Mouse (Mus musculus): Measurements from ENCODE around the gene Wasf3. TPM values are rescaled to one million over a fixed set of nuclear protein-coding genes. Genes with fewer than 3 reads are reported as not detected.

The Wasf3 gene
- polyA plus RNA-seq (2017; shearing (Covaris generic)), result under 1 TPM; 0.04 to 0.09 TPM

GRCm38 (mm10) chr5:146384935-146385591 lies at the start of gene Wasf3:
Wasf3 (plus strand) TSS chr5:146384985.

GRCm38 (mm10) chr5:146481665-146482064 lies 96.9 kb downstream of the Wasf3 start, which contains the start of gene Gm6408:
Gm6408 (plus strand) TSS chr5:146481965.

GRCm38 (mm10) chr5:146491063-146491462 lies 106.3 kb downstream of the Wasf3 start, which contains the start of gene Gm6370:
Gm6370 (plus strand) TSS chr5:146491363.

GRCm38 (mm10) chr5:146502099-146502498 lies 117.3 kb downstream of the Wasf3 start, which contains the start of gene 4930449I24Rik:
4930449I24Rik (plus strand) TSS chr5:146502399.

GRCm38 (mm10) chr5:146513823-146514222 lies 129.0 kb downstream of the Wasf3 start, which contains the start of gene Gm3402:
Gm3402 (plus strand) TSS chr5:146514123.

Other genes with a start within 250 kb of the Wasf3 start
- under 1 TPM in 1 of 2 experiments, not detected in 1; 0.13 TPM for gene Gm5565, start 224.4 kb upstream of the Wasf3 start, polyA plus RNA-seq (2017; shearing (Covaris generic))
- not detected for gene Gm6309, start 214.3 kb upstream of the Wasf3 start, polyA plus RNA-seq (2017; shearing (Covaris generic))
- gene 1700001J03Rik, start 199.7 kb upstream of the Wasf3 start, polyA plus RNA-seq (2017; shearing (Covaris generic)), result under 1 TPM in 1 of 2 experiments, not detected in 1; 0.67 TPM
- 10 to 100 TPM; 69.8 to 75.1 TPM for gene Rnf6, start 163.4 kb upstream of the Wasf3 start, polyA plus RNA-seq (2017; shearing (Covaris generic))
- gene Cdk8, start 153.8 kb upstream of the Wasf3 start, polyA plus RNA-seq (2017; shearing (Covaris generic)), result 10 to 100 TPM; 16.2 to 20.3 TPM
- gene Gm6408, start 97.0 kb downstream of the Wasf3 start, polyA plus RNA-seq (2017; shearing (Covaris generic)), result under 1 TPM in 1 of 2 experiments, not detected in 1; 0.33 TPM
- gene Gm6370, start 106.4 kb downstream of the Wasf3 start, polyA plus RNA-seq (2017; shearing (Covaris generic)), result not detected
- gene 4930449I24Rik, start 117.4 kb downstream of the Wasf3 start, polyA plus RNA-seq (2017; shearing (Covaris generic)), result not detected
- gene Gm3402, start 129.1 kb downstream of the Wasf3 start, polyA plus RNA-seq (2017; shearing (Covaris generic)), result not detected
- not detected for gene Gm3404, start 140.8 kb downstream of the Wasf3 start, polyA plus RNA-seq (2017; shearing (Covaris generic))
- gene Gm3409, start 152.7 kb downstream of the Wasf3 start, polyA plus RNA-seq (2017; shearing (Covaris generic)), result not detected
- gene Gm3415, start 171.2 kb downstream of the Wasf3 start, polyA plus RNA-seq (2017; shearing (Covaris generic)), result not detected
- under 1 TPM in 1 of 2 experiments, not detected in 1; 0.17 TPM for gene Gpr12, start 200.3 kb downstream of the Wasf3 start, polyA plus RNA-seq (2017; shearing (Covaris generic))

Data from inflammation-experienced regulatory T-cells (primary cell).